Mouse (Mus musculus) liver, adult (tissue): Measurements from ENCODE around the gene Cdk2.

Source experiments
- GATA4 ChIP-seq: IDR thresholded peaks from 2 replicates; pipeline ENCODE4 v1.6.1; 2014; ENCODE audit warnings: mild to moderate bottlenecking, low read length; ENCODE audit not compliant: insufficient replicate concordance

Gene Cdk2

DNA sequence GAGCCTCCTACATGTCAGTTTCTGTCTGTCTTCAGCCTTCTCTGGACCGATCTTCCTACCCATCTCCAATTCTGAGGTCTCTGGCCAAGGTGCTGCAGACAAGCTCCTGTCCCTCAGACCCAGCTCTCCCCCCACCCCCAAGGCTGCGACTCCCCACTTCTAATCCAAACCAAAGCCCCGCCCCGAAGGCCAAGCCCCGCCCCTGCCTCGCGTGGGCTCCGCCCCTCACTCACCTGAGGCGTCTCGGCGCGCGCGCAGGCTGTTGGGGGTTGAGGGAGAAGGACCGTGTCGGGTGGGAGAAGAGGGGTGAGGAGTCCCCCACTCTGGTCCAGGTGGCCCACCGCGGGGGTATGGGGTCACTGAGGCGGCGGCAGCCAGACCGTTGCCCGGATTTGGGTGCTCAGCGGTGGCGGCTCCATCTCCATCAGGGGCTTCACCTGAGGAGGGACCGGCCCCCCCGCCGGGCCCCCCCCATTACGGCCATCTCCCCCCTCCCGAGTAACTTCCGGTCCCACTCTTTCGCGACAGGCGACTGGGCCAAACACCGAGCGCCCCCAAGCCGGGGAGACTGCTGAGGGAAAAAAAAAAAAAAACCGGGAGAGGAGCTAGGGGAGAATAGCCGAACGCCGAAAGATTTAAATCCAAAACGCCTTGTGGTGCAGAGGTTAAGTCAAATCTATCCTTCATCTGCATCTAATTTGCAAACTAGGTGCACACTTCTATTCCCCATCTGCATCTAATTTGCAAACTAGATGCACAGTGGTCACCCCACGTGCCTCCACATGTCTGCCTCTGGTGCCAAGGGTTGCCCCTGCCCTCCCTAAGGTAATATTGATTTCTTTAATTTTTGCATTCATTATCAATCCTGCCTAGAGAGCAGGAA lies 35.8 kb downstream of the Cdk2 start:
- no peak for TF ChIP-seq GATA4

DNA sequence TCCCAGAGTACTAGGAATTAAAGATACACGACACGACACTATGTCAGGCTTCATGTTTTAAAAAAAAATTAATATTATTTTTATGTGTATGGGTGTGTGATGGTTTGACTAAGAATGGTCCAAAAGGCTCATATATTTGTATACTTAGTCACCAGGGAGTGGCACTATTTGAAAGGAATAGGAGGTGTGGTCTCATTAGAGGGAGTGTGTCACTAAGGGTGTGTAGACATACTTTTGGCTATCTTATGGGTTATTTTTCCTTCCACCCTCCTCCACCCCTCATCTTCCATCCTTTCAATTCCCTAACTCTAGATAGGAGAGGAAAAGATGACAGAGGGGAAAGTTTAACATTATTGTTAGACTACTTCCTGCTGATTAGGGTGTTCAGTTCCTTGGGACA lies 39.0 kb downstream of the Cdk2 start:
- TF ChIP-seq GATA4, result no peak

DNA sequence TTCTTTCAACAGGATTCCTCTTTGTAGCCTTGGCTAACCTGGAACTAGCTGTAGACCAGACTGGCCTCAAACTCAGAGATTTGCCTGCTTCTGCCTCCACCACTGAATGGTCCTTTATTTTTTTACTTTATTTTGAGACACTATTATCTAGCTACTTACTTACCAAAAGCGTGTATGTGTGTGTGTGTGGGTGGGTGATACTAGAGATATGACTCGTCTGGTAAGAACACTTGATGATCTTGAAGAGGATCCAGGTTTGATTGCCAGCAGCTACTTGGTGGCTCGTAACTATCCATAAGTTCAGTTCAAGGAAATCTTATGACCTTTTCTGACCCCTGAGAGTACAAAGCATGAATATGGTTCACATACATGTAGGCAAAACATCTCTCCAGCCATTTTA lies 39.5 kb downstream of the Cdk2 start:
- TF ChIP-seq GATA4, result no peak

DNA sequence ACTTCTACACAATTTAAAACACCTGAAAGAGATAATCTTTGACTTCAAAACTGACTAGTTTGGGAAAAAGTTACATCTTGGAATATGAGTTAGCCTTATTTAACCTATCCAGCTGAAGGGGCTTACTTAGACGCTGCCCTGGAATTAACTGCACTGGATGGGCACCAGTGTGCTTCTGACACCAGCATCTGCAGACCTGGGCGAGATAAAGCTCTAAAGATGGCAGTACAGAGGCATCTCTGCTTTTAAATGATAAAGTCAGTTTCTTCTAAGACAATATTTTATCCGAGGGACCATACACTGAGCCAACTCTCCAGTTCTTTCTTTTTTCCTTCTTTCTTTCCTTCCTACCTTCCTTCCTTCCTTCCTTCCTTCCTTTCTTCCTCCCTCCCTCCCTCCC lies 40.0 kb downstream of the Cdk2 start:
- TF ChIP-seq GATA4, result no peak

DNA sequence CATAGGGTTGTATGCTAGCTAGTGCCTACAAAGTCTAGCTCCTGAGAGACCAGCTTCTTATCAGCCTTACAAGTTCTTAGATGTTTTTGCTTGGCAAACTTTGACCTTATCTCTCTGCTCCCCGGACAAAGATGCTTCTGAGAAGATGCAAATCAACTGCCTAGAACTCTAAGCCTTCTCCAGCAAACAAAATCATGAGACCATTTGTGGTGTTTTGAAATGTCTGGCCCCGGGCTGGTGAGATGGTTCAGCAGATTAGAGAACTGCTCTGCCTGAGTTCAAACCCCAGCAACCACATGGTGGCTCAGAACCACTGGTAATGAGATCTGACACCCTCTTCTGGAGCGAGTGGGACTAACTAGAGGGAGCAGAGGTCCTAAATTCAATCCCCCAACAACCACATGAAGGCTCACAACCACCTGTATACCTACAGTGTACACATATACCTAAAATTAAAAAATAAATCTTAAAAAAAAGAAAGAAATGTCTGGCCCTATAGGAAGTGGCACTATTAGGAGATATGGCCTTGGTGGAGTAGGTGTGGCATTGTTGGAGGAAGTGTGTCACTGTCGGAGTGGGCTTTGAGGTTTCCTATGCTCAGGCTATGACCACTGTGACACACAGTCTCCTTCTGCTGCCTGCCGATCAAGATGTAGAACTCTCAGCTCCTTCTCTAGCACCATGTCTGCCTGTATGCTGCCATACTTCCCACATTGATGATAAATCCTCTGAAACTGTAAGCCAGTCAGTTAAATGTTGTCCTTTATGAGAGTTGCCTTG lies 41.2 kb downstream of the Cdk2 start:
- TF ChIP-seq GATA4, result no peak

DNA sequence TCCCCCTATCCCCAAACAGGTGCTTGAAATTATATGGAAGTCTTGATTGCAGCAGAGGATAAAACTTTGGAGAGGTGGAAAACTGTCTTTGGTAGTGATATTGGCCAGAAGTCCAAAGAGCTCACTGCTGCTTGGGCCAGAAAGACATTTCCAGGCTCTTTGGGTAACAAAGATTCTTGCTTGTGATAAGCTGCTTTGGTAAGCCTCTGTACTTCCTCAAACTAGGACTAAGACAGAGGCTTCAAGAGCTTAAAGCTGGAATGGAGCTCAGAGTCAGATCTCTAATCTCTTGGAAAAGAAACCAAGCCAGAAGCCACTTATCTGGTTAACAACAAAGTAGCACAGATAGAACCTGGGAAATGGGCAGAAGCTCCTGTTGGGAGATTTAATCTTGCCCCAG lies 42.4 kb downstream of the Cdk2 start:
- no peak for TF ChIP-seq GATA4

DNA sequence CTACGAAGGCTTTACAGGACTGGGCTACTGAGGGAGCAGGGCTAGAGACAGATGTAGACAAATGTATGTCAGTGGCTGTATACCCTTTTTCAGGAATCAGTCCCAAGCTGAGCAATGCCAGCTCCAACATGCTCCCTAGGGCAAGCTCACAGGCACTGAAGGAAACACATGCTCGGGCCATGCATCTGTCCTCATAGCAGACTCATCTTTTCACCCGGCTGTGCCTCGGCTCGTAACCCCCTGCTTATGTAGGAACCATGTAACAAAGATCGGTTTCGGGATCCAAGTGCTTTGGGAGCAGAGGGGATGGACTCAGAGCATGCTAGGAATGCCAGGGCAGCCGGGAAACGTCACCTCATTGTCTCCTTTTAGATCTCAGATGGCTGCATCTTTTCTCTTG lies 45.3 kb downstream of the Cdk2 start:
- TF ChIP-seq GATA4, result no peak

DNA sequence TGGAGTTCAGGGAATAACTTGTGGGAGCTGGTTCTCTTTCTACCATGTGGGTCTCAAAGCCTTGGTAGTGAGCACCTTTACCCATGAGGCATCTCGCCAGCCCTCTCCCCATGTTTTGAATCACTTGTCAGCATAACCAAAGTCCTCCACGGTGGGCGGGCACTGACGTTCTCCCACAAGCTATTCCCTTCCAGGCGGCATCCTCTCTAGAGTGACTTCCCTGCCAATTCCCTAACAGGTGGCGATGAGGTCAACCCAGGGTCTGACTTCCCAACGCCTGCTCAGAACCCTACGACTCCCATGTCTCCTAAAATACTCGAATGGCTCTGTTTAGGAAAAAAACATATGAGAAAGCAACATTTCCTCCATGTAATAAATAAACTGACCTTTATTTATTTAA lies 47.0 kb downstream of the Cdk2 start:
- no peak for TF ChIP-seq GATA4

DNA sequence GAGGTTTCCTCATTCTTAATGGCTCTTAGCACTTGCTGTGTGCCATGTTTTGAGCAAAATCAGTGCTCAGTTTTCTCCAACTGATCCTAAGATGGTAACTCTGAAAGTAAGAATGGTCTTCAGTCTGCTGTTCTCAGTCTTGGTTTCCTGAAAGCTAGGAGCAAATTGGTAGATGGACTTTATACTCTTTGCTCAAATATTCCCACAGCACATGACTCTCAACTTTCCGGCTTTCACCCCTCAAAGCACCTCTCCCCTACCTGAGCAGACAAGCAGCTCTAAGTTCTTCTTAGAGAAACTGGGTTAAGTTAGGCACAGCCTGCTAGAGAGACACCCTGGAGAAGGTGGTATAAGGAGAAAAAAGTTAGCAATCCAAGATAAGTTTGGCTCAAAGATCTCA lies 48.1 kb downstream of the Cdk2 start:
- TF ChIP-seq GATA4, result no peak

DNA sequence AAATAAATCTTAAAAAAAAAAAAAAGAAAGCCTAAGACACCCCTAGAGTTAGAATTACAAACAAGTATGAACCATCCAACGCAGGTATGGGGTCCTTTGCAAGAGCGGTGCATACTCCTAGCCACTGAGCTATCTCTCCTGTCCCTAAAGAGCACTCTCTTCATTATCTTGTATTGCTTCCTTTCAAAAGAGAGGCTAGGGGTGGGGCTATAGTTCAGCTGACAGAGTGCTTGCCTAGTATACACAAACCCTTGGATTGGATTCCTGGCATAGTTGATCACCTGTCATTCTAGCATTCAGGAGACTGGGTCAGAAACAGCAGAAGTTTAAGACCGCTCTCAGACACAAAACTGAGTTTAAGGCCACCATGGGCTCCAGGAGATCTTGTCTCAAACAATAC lies 49.6 kb downstream of the Cdk2 start:
- TF ChIP-seq GATA4, result no peak

DNA sequence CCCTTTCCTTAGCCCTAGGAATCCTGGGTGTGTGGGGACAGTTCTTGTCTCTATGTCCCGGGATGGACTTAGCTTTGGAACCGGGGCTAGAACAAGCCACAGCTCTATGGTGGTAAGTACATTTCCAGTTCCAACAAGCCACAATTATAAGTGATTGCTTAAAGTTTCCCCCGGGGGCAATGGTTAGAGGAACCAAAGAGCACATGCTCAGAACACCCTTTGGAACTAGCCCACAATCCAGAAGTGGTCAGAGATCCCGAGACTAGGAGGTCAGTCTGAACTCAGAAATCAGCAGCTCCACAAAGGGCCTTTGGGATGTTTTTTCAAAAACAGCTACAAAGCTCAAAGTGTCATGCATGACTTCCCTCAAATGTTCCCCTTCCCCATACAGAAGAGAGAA lies 51.0 kb downstream of the Cdk2 start:
- no peak for TF ChIP-seq GATA4
